Mouse (Mus musculus) cerebral cortex, adult 2 months (tissue): Measurements from ENCODE around the gene Gm3147.

ENCODE experiments used
- WGBS: fragments of 180-500 bp; shearing (Covaris S2); methylation state at CpG from one replicate; pipeline ENCODE4 v1.1.7; 2018; 5-methylcytosine and 5-hydroxymethylcytosine counted together

Gm3147 gene

GRCm38 (mm10) chr5:94616242-94616641, at the start of gene Gm3147:
Gm3147 (minus strand) TSS chr5:94616342.
- WGBS: no CpG with 5 or more reads among the region's 1 CpGs

GRCm38 (mm10) chr5:94648082-94648481, 31.9 kb upstream of the Gm3147 start, which contains the start of gene Gm6205:
Gm6205 (plus strand) TSS chr5:94648382.
- no CpG with 5 or more reads among the region's 2 CpGs for WGBS

- 90% methylated on average over 1 of the region's 2 CpGs for WGBS
These were observed 7.5 kb upstream of the Gm3147 start, which contains the start of gene Gm6509 for GRCm38 (mm10) chr5:94623679-94624078. Gm6509 (plus strand) TSS chr5:94623979.
